Mouse (Mus musculus) CH12.LX (cell line): ENCODE measurements at regions not wholly inside any gene's neighbourhood (a gene's known extent, or its start where the extent isn't known, plus 50 kb on each side); places are given as distances from the start of the nearest gene placed in this dataset.

Experiments
- BHLHE40 ChIP-seq: IDR thresholded peaks from 2 replicates; pipeline ENCODE4 v1.6.1; 2011; ENCODE audit warnings: mild to moderate bottlenecking, low read depth, low read length, improper control_type of control experiment
- CHD2 ChIP-seq: IDR thresholded peaks from 2 replicates; pipeline ENCODE4 v1.6.1; 2011; ENCODE audit warnings: low read length, improper control_type of control experiment
- CTCF ChIP-seq, 2 experiments: IDR thresholded peaks in 1 of 2; conservative IDR thresholded peaks in 1 of 2; 2 replicates each; pipeline ENCODE4 v1.5.1; 2011 to 2012; ENCODE audit warnings: low read depth in 2 of 2, low read length in 2 of 2, improper control_type of control experiment in 1 of 2, inconsistent platforms in 1 of 2, mild to moderate bottlenecking in 1 of 2, moderate library complexity in 1 of 2
- GABPA ChIP-seq: IDR thresholded peaks from 2 replicates; pipeline ENCODE4 v1.6.1; 2012; ENCODE audit warnings: low read depth, low read length, improper control_type of control experiment, inconsistent platforms; ENCODE audit not compliant: insufficient replicate concordance
- HCFC1 ChIP-seq: IDR thresholded peaks from 2 replicates; pipeline ENCODE4 v1.6.1; 2012; ENCODE audit warnings: low read depth, mild to moderate bottlenecking, inconsistent platforms, low read length, improper control_type of control experiment
- KAT2A ChIP-seq: IDR thresholded peaks from 2 replicates; pipeline ENCODE4 v1.6.1; 2012; ENCODE audit warnings: low read length, improper control_type of control experiment, inconsistent platforms; ENCODE audit not compliant: insufficient replicate concordance
- MEF2A ChIP-seq: IDR thresholded peaks from 2 replicates; pipeline ENCODE4 v1.6.1; 2014; ENCODE audit warnings: low read depth, mild to moderate bottlenecking, inconsistent platforms, low read length, improper control_type of control experiment, borderline replicate concordance
- MXI1 ChIP-seq: IDR thresholded peaks from 2 replicates; pipeline ENCODE4 v1.6.1; 2011; ENCODE audit warnings: mild to moderate bottlenecking, low read depth, low read length, improper control_type of control experiment
- POLR2A ChIP-seq: IDR thresholded peaks from 2 replicates; pipeline ENCODE4 v1.6.1; 2011; ENCODE audit warnings: low read depth, mild to moderate bottlenecking, improper control_type of control experiment, low read length
- POLR2AphosphoS2 ChIP-seq: IDR thresholded peaks from 2 replicates; pipeline ENCODE4 v1.6.1; 2011; ENCODE audit warnings: low read depth, low read length, improper control_type of control experiment
- SIN3A ChIP-seq: IDR thresholded peaks from 2 replicates; pipeline ENCODE4 v1.6.1; 2012; ENCODE audit warnings: low read length, improper control_type of control experiment, inconsistent platforms
- TCF12 ChIP-seq: IDR thresholded peaks from 2 replicates; pipeline ENCODE4 v1.6.1; 2014; ENCODE audit warnings: low read depth, mild to moderate bottlenecking, inconsistent platforms, low read length, improper control_type of control experiment
- USF1 ChIP-seq: IDR thresholded peaks from 2 replicates; pipeline ENCODE4 v1.6.1; 2014; ENCODE audit warnings: low read depth, mild to moderate bottlenecking, inconsistent platforms, low read length, improper control_type of control experiment
- ZKSCAN1 ChIP-seq: IDR thresholded peaks from 2 replicates; pipeline ENCODE4 v1.6.1; 2012; ENCODE audit warnings: low read depth, inconsistent platforms, low read length, improper control_type of control experiment, borderline replicate concordance

- no peak for TF ChIP-seq HCFC1
- TF ChIP-seq POLR2A = no peak
- no peak for TF ChIP-seq KAT2A
- TF ChIP-seq BHLHE40 = no peak
- TF ChIP-seq TCF12 = no peak
- no peak for TF ChIP-seq SIN3A
- no peak for TF ChIP-seq CHD2
- no peak for TF ChIP-seq CTCF (conservative IDR thresholded peaks at IDR 0.05 in 1 of 2, IDR thresholded peaks at IDR 0.05 in 1 of 2; ENCODE audit: low read depth in 2 of 2, low read length in 2 of 2)
- TF ChIP-seq MXI1 = no peak
- no peak for TF ChIP-seq MEF2A
- TF ChIP-seq POLR2AphosphoS2 = no peak
- TF ChIP-seq ZKSCAN1 = no peak
- TF ChIP-seq USF1 = no peak
- TF ChIP-seq GABPA = no peak
These were observed 74.6 kb downstream of the Nabp1 start for GRCm38 (mm10) chr1:51403632-51404031.
